Comparison of ENCODE assay signal across 16 mouse cellular contexts in genomic region chr17:87286481-87287143, GRCm38 (mm10). TPM values are rescaled to one million over a fixed set of nuclear protein-coding genes. Genes with fewer than 3 reads are reported as not detected.
DNase-seq lines count a peak whose midpoint lies in the region; ATAC-seq and TF ChIP-seq lines count a peak whose summit lies in the region.
"Had no signal": no experiment of that assay in that cellular context is flagged by ENCODE, and none has a peak within 500 bp of the region (broad histone marks: within the 10 kb centered on the region; RNA-seq: fewer than 3 reads in every experiment).

No protein-coding gene starts in this region.

- H3K9ac ChIP-seq in hindbrain, embryonic 13.5 days, result no peak overlapping the region
- H3K9ac ChIP-seq: forebrain, embryonic 15.5 days; liver, embryonic 13.5 days had no signal

- DNase-seq in CD4-positive, CD25-positive, alpha-beta regulatory T cell, adult 2 months (ENCODE audit: low read depth, low spot score), result peak; percentile 51
- DNase-seq in lung, adult 18-20 months, result peak; percentile 60 to 75
- DNase-seq in lung, postnatal 4 days, result no peak
- peak; percentile 26 for DNase-seq in thymus, postnatal 0 days (ENCODE audit: low spot score)
- DNase-seq in cerebellum, postnatal 10 days, result no peak
- DNase-seq: cerebellum, postnatal 25 days; heart, postnatal 10 days; liver, embryonic 13.5 days; retina, postnatal 1 day had no signal

- peaks cover 44% of the 10 kb centered on the region for H3K27me3 ChIP-seq in hindbrain, embryonic 13.5 days
- H3K27me3 ChIP-seq: liver, embryonic 13.5 days had no signal

- no peak overlapping the region for H3K4me3 ChIP-seq in bone marrow, adult 2 months (replicated peaks; ENCODE audit: control insufficient read depth, low read depth, low read length)
- H3K4me3 ChIP-seq in hindbrain, embryonic 13.5 days, result no peak overlapping the region
- H3K4me3 ChIP-seq: embryonic facial prominence, embryonic 10.5 days; erythroblast, embryonic 14.5 days; forebrain, embryonic 15.5 days; liver, embryonic 13.5 days had no signal

- no peaks in the 10 kb centered on the region for H3K36me3 ChIP-seq in hindbrain, embryonic 13.5 days
- H3K36me3 ChIP-seq: embryonic facial prominence, embryonic 10.5 days; forebrain, embryonic 15.5 days had no signal

- H3K9me3 ChIP-seq in hindbrain, embryonic 13.5 days, result no peaks in the 10 kb centered on the region
- H3K9me3 ChIP-seq: embryonic facial prominence, embryonic 10.5 days; forebrain, embryonic 15.5 days; liver, embryonic 13.5 days had no signal

- no peak overlapping the region for H3K4me2 ChIP-seq in hindbrain, embryonic 13.5 days
- H3K4me2 ChIP-seq: forebrain, embryonic 15.5 days; liver, embryonic 13.5 days had no signal

- peak overlapping the region; percentile 5; the same call in 1 of the 2 replicates for H3K27ac ChIP-seq in bone marrow, adult 2 months (ENCODE audit: control insufficient read depth, insufficient read depth, low read depth, low read length, poor library complexity)
- no peak overlapping the region for H3K27ac ChIP-seq in hindbrain, embryonic 13.5 days
- H3K27ac ChIP-seq: embryonic facial prominence, embryonic 10.5 days; forebrain, embryonic 15.5 days; liver, embryonic 13.5 days had no signal

- TF ChIP-seq POLR2A in bone marrow, adult 2 months (IDR thresholded peaks at IDR 0.05; ENCODE audit: borderline replicate concordance, control insufficient read depth, low read depth, low read length), result no peak

- TF ChIP-seq CTCF in bone marrow, adult 2 months (IDR thresholded peaks at IDR 0.05; ENCODE audit: control insufficient read depth, insufficient read depth, low read length), result no peak

- 58% methylated on average over 8 of the region's 8 CpGs for WGBS in bone marrow, adult 2 months
- WGBS in hindbrain, embryonic 13.5 days, result 67% methylated on average over 8 of the region's 8 CpGs

- H3K4me1 ChIP-seq in bone marrow, adult 2 months (ENCODE audit: control insufficient read depth, insufficient read depth, low read length), result peaks cover 2% of the 10 kb centered on the region; the same call in 1 of the 2 replicates
- H3K4me1 ChIP-seq in hindbrain, embryonic 13.5 days (replicated peaks), result peaks cover 32% of the 10 kb centered on the region

- no peak for ATAC-seq in CD4-positive, CD25-positive, alpha-beta regulatory T cell, adult 4 months
- ATAC-seq in hindbrain, embryonic 13.5 days (ENCODE audit: low FRiP score), result no peak
- ATAC-seq: forebrain, embryonic 15.5 days; hindbrain, embryonic 16.5 days had no signal

RNA-seq across cellular contexts. Expression of gene Ttc7, which starts 3.9 kb away (rescaled TPM):
- 10 to 100 TPM; 13.5 to 19.3 TPM for polyA plus RNA-seq in CD4-positive, CD25-positive, alpha-beta regulatory T cell, adult 4 months (2017; shearing (Covaris generic))
- 37.3 and 77.9 TPM in 2 replicates for polyA plus RNA-seq in bone marrow, adult 2 months (2011; ENCODE audit: insufficient read depth, insufficient read length, low replicate concordance, missing spikeins)
- polyA plus RNA-seq in thymus, postnatal 0 days (2015; fragmentation: Nextera tagmentation; extraction: Ambion mirVana), result 31.2 and 33.5 TPM in 2 replicates
- polyA plus RNA-seq in hindbrain, embryonic 13.5 days (2015; fragmentation: Nextera tagmentation; extraction: Ambion mirVana), result 4.2 and 5.7 TPM in 2 replicates

RNA-seq across cellular contexts. Expression of gene Mcfd2, which starts 20.9 kb away (rescaled TPM):
- polyA plus RNA-seq in CD4-positive, CD25-positive, alpha-beta regulatory T cell, adult 4 months (2017; shearing (Covaris generic)), result 10 to 100 TPM; 34.0 to 43.8 TPM
- polyA plus RNA-seq in bone marrow, adult 2 months (2011; ENCODE audit: insufficient read depth, insufficient read length, low replicate concordance, missing spikeins), result 10.4 and 15.7 TPM in 2 replicates
- polyA plus RNA-seq in thymus, postnatal 0 days (2015; fragmentation: Nextera tagmentation; extraction: Ambion mirVana), result 57.7 and 58.4 TPM in 2 replicates
- 48.2 and 50.9 TPM in 2 replicates for polyA plus RNA-seq in hindbrain, embryonic 13.5 days (2015; fragmentation: Nextera tagmentation; extraction: Ambion mirVana)

Comparison
In these comparisons a context has a peak if more than half of its experiments do, and no peak if none do; other contexts are left out.
1. DNase-seq: peak in CD4-positive, CD25-positive, alpha-beta regulatory T cell, adult 2 months (single experiment), lung, adult 18-20 months (2 of 2) and thymus, postnatal 0 days (single experiment); none in lung, postnatal 4 days (0 of 2) and cerebellum, postnatal 10 days (0 of 2).